Mouse (Mus musculus) kidney, embryonic 14.5 days (tissue): Measurements from ENCODE around the gene Tspan18. TPM values are rescaled to one million over a fixed set of nuclear protein-coding genes. Genes with fewer than 3 reads are reported as not detected.

Experiments used
- ATAC-seq: fragments of 200-750 bp; cut with Nextera tagmentation; 2 replicates; pipeline ENCODE4 v1.8.0; 2017; ENCODE audit warnings: moderate number of reproducible peaks, mild to moderate bottlenecking, moderate TSS enrichment, moderate library complexity; ENCODE audit not compliant: low FRiP score, low TSS enrichment
- H3K27ac ChIP-seq: fragments of 300-500 bp; sonication (generic); 2 replicates; pipeline ENCODE4 v1.5.1; 2014; ENCODE audit warnings: low read depth, mild to moderate bottlenecking, low read length, moderate library complexity, mixed read lengths
- H3K27me3 ChIP-seq: fragments of 300-500 bp; sonication (generic); 2 replicates; pipeline ENCODE4 v1.6.1; 2014; ENCODE audit warnings: mild to moderate bottlenecking, low read length; ENCODE audit not compliant: control insufficient read depth, insufficient read depth
- H3K36me3 ChIP-seq: fragments of 300-500 bp; sonication (generic); 2 replicates; pipeline ENCODE4 v1.6.1; 2014; ENCODE audit warnings: low read length, mixed read lengths; ENCODE audit not compliant: control insufficient read depth, insufficient read depth
- H3K4me1 ChIP-seq: fragments of 300-500 bp; sonication (generic); 2 replicates; pipeline ENCODE4 v1.6.1; 2014; ENCODE audit warnings: low read length, mixed read lengths; ENCODE audit not compliant: control insufficient read depth, insufficient read depth
- H3K4me2 ChIP-seq: fragments of 300-500 bp; sonication (generic); replicated peaks from 2 replicates; pipeline ENCODE4 v1.6.1; 2014; ENCODE audit warnings: low read depth, mild to moderate bottlenecking, low read length
- H3K4me3 ChIP-seq: fragments of 300-500 bp; sonication (generic); 2 replicates; pipeline ENCODE4 v1.5.1; 2014; ENCODE audit warnings: mild to moderate bottlenecking, low read length
- H3K9ac ChIP-seq: fragments of 300-500 bp; sonication (generic); 2 replicates; pipeline ENCODE4 v1.6.1; 2014; ENCODE audit warnings: low read depth, mild to moderate bottlenecking, low read length, moderate library complexity
- H3K9me3 ChIP-seq: fragments of 300-500 bp; sonication (generic); 2 replicates; pipeline ENCODE4 v1.6.1; 2016; ENCODE audit warnings: low read length; ENCODE audit not compliant: control insufficient read depth
- WGBS: fragments of 180-500 bp; shearing (Covaris S2); extraction: QIAGEN DNeasy Blood & Tissue Kit; methylation state at CpG from one replicate; pipeline ENCODE4 v1.1.7; 2014; 5-methylcytosine and 5-hydroxymethylcytosine counted together
- polyA plus RNA-seq: library from polyadenylated mRNA; unstranded; fragments of >200 nt; fragmentation: Nextera tagmentation; extraction: Ambion mirVana; gene quantifications from 2 replicates; pipeline ENCODE4 v1.2.1, GENCODE M21; 2014

The Tspan18 gene
- polyA plus RNA-seq, 1 experiment from 2014 or later = 49.2 TPM

DNA sequence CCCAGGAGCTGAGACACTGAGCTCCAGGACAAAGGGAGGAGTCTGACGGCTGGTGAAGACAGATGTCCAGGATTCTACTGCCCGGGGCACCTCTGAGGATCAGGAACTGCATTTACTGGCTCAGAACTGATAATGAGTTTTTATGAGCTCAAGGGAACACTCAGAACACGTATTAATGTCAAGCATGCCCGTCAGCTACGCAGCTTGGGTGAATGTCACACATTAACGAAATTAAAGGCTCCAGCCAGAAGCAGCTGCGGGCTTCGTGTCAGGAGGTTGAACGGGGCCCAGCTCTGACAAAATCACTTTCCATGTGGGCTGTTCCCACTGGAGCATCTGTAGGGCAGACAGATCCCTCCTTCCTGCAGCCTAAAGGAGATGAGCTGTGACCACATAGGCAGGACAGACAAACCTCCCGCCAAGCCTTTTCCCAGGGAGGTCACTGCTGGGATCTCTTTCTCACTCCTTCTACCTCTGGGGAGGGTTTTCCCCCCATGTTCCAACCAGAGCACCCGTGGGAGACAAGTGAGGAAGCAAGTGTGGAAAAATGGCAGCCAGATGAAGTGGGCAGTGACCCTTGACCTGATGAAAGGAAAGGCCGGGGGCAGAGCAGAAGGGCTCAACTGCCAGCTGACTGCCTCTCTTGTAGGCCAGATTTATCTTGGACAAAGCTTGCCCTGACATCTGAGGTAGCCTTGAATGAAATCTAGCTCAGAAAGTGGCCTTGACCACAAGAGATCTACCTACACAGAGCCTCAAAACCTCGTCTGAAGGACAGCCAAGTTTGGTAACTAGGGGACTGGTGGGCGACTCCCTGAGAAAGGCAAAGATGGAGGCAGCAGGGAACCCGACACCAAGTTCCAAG, 20.3 kb downstream of the Tspan18 start:
- Histone ChIP-seq H3K4me2 (no peak overlapping the region), H3K27me3 (no peaks in the 10 kb centered on the region), H3K4me1 (peaks cover 27% of the 10 kb centered on the region), H3K9me3 (no peaks in the 10 kb centered on the region), H3K4me3 (no peak overlapping the region), H3K9ac (no peak overlapping the region), H3K36me3 (peaks cover 9% of the 10 kb centered on the region), H3K27ac (peak overlapping the region; percentile 67; the same call in 1 of the 2 replicates)
- WGBS = 21% methylated on average over 15 of the region's 15 CpGs
- peak; percentile 41; the same call in 1 of the 2 replicates for ATAC-seq

DNA sequence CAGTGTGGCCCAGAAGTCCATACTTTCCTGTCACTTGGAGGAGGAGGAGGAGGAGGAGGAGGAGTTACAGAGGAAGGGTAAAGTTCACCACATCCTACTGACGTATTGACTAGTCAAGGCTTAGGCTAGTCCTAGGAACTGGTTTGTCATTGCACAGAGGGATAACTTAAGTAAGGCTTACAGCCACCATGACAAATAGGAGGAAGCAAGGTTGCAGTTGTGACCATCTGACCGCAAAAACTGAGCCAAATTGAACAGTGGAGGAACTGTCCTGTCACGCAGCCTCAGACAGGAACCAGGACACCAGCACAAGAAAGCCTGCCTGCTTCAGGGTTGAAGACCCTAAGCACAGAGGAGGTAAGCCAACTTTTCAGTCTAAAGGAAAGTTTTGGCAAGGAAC, 21.8 kb downstream of the Tspan18 start:
- Histone ChIP-seq H3K36me3 (peaks cover 16% of the 10 kb centered on the region), H3K27me3 (no peaks in the 10 kb centered on the region), H3K9ac (no peak overlapping the region), H3K27ac (no peak overlapping the region), H3K4me1 (peaks cover 20% of the 10 kb centered on the region), H3K4me3 (no peak overlapping the region), H3K4me2 (no peak overlapping the region), H3K9me3 (no peaks in the 10 kb centered on the region)
- no peak for ATAC-seq
- 76% methylated on average over 3 of the region's 3 CpGs for WGBS

DNA sequence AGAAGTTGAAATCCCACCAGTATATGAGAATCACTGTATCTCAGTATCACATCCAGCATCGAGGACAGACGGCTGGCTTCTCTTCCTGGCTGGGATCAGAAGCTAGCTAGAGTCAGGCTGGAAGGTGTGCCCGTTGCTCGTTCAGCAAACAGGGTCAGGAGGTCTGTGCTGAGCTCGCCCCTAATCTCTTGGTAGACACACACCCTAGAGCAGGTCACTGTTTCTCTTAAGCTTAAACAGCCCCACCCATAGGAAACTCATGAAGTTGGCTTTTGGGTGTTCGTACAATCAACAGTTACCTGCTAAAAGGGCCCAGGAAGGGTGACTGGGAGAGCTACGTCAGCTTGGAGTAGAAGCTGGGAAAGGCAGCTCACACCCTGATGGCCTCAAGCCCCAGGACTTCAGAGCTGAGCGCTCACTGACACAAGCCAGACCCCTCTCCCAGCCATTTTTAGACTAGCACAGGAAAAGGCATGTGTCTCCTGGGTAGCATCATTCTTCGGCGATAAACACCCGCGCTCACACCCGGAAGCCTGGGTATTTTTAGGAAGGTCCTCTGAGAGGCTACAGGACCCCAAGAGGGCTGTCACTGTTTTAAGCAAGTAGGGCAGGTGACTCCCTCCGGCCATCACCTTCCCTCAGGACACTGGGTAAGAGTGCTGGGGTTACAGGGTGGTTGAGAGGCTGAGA, 24.4 kb downstream of the Tspan18 start:
- WGBS = 82% methylated on average over 14 of the region's 14 CpGs

DNA sequence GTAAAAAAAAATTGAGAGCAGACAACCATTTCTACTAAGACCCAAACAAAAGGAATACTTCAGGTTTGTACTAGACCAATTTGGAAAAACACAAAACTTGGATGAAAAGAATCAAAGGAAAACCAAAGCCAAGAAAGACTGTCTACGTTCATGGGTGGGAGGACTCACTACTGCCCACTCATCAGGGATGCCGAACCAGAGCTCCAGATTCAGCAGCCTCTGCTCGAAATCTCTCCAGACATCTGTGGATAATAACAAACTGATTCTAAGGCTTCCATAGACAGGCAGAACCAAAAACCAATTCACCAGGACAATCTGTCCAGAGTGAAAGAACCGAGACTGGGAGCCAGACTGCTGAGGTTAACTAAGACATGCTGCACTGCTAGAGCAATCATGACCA, 27.4 kb downstream of the Tspan18 start:
- H3K27me3 ChIP-seq = no peaks in the 10 kb centered on the region
- H3K27ac ChIP-seq = no peak overlapping the region
- H3K36me3 ChIP-seq = peaks cover 16% of the 10 kb centered on the region
- peaks cover 20% of the 10 kb centered on the region for H3K4me1 ChIP-seq
- no peaks in the 10 kb centered on the region for H3K9me3 ChIP-seq
- H3K9ac ChIP-seq = no peak overlapping the region
- H3K4me3 ChIP-seq = no peak overlapping the region
- H3K4me2 ChIP-seq = no peak overlapping the region
- ATAC-seq = no peak
- WGBS = 84% methylated on average over 4 of the region's 4 CpGs

More for the DNA sequence above, 24.4 kb downstream of the Tspan18 start:
- Histone ChIP-seq H3K27me3 (no peaks in the 10 kb centered on the region), H3K4me3 (no peak overlapping the region), H3K4me1 (peaks cover 14% of the 10 kb centered on the region), H3K9ac (no peak overlapping the region), H3K9me3 (no peaks in the 10 kb centered on the region), H3K36me3 (peaks cover 16% of the 10 kb centered on the region), H3K4me2 (no peak overlapping the region), H3K27ac (no peak overlapping the region)
- no peak for ATAC-seq

DNA sequence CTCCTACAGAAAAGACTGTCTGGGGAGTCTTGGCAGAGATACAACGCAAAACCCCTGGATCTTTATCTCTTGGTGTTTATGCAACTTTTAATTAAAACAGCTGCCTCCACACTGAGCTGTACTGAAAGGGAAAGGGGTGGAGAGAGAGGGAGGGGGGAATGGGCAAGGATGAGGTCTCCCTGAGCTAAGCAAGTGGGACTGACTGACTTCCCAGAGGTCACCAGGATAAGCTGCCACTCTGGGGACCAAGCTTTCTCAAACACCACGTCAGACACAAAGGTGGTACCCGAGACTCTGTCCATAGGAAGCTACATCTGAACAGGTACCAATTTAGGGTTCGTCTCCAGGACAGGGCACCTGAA, 30.1 kb downstream of the Tspan18 start:
- H3K27me3 ChIP-seq = no peaks in the 10 kb centered on the region
- ATAC-seq = peak; percentile 54; the same call in 1 of the 2 replicates
- no peak overlapping the region for H3K4me2 ChIP-seq
- WGBS = 59% methylated on average over 4 of the region's 4 CpGs
- H3K27ac ChIP-seq = peak overlapping the region; percentile 85
- no peaks in the 10 kb centered on the region for H3K9me3 ChIP-seq
- peaks cover 20% of the 10 kb centered on the region for H3K4me1 ChIP-seq
- H3K36me3 ChIP-seq = peaks cover 9% of the 10 kb centered on the region
- no peak overlapping the region for H3K9ac ChIP-seq
- no peak overlapping the region for H3K4me3 ChIP-seq

- H3K27me3 ChIP-seq = no peaks in the 10 kb centered on the region
- peak overlapping the region; percentile 85 for H3K27ac ChIP-seq
- no peak overlapping the region for H3K9ac ChIP-seq
- H3K36me3 ChIP-seq = peaks cover 5% of the 10 kb centered on the region; the same call in 1 of the 2 replicates
- no peak overlapping the region for H3K4me2 ChIP-seq
- H3K4me1 ChIP-seq = peaks cover 20% of the 10 kb centered on the region
- H3K9me3 ChIP-seq = no peaks in the 10 kb centered on the region
- 23% methylated on average over 16 of the region's 16 CpGs for WGBS
- peak; percentile 56 for ATAC-seq
- H3K4me3 ChIP-seq = no peak overlapping the region
These were observed 30.6 kb downstream of the Tspan18 start for GRCm38 (mm10) chr2:93303585-93304272.

DNA sequence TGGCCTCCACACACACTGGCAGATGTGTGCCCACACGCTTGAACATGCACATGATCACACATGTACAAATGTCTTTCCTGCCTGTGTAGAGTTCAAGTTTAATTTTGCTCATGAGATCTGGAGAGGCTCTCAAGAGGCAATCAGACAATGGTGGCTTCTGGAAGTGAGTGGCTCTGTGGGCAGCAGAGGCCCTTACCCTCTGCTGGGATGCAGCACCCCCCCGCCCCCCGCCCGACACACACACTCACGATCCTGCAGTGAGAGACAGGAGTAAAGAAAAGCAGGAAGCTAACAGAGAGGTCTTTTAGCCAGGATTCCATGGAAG, 31.1 kb downstream of the Tspan18 start:
- peak overlapping the region; percentile 85 for H3K27ac ChIP-seq
- no peak overlapping the region for H3K4me2 ChIP-seq

DNA sequence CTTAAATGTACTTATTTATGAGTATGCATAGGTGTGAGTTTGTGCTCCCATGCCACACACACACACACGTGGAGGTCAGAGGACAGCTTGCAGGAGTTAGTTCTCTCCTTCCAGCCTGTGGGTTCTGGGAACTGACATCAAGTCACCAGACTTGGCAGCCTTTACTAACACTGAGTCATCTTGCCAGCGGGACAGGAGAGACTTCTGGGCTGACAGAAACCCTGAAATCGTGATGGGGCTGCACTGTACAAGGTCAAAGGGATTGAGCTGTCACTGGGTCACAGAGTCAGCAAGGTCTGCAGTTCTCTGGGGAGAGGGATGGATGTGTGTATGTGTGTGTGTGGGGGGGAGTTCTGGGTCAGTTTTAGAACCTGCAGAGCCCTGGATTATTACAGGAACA, 36.6 kb downstream of the Tspan18 start:
- no peak for ATAC-seq
- H3K27me3 ChIP-seq = no peaks in the 10 kb centered on the region
- no peaks in the 10 kb centered on the region; the same call in 1 of the 2 replicates for H3K9me3 ChIP-seq
- no peak overlapping the region for H3K9ac ChIP-seq
- H3K4me3 ChIP-seq = no peak overlapping the region
- no peak overlapping the region for H3K27ac ChIP-seq
- no peaks in the 10 kb centered on the region; the same call in 1 of the 2 replicates for H3K36me3 ChIP-seq
- H3K4me2 ChIP-seq = no peak overlapping the region
- WGBS = 72% methylated on average over 3 of the region's 3 CpGs
- H3K4me1 ChIP-seq = no peaks in the 10 kb centered on the region; the same call in 1 of the 2 replicates

More for the DNA sequence above, 31.1 kb downstream of the Tspan18 start:
- Histone ChIP-seq H3K27me3 (no peaks in the 10 kb centered on the region), H3K4me1 (peaks cover 20% of the 10 kb centered on the region), H3K4me3 (no peak overlapping the region), H3K9me3 (no peaks in the 10 kb centered on the region), H3K36me3 (no peaks in the 10 kb centered on the region; the same call in 1 of the 2 replicates), H3K9ac (no peak overlapping the region; the same call in 1 of the 2 replicates)
- no peak for ATAC-seq
- WGBS = 56% methylated on average over 5 of the region's 5 CpGs
